Mouse (Mus musculus) ovary, adult 18-20 months (tissue): ENCODE results near the gene Shc2.

Source experiments
- DNase-seq: peaks from one replicate; pipeline ENCODE4 v3.0.0; 2022; ENCODE audit warnings: low spot score, mixed read lengths

The Shc2 gene

GRCm38 (mm10) chr10:79668076-79668475 lies 30.4 kb upstream of the Shc2 start:
- DNase-seq, result no peak

DNA sequence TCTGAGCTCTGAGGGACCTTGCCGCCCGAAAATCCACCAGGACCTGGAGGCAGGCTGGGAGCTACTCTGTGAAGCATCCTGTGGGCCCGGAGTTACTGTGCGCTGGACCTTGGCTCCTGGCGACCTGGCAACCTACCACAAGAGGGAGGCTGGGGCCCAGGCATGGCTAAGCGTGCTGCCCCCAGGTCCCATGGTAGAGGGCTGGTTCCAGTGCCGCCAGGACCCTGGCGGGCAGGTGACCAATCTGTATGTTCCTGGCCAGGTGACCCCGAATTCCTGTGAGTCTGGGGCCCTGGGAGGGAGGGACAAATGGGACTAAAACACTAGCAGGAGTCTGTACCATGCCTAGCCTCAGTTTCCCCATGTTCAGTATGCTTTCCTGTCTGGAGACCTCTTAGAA lies 28.8 kb upstream of the Shc2 start:
- no peak for DNase-seq

DNA sequence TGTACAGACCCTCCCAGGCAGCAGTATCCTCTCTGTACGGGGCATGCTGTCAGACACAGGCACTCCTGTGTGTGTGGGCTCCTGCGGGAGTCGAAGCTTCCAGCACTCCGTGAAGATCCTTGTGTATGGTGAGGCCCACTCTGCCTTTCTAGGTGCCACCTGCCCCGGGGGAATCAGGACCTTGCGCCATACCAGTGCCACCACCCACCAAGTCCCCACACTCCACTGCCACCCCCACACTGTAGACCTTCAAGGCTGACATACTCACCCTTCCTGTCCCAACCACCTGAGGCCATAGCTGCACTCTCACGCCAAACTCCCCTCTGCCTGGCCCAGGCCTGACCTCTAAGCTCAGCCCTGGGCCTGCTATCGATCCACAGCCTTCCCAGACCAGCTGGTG lies 27.3 kb upstream of the Shc2 start:
- no peak for DNase-seq

DNA sequence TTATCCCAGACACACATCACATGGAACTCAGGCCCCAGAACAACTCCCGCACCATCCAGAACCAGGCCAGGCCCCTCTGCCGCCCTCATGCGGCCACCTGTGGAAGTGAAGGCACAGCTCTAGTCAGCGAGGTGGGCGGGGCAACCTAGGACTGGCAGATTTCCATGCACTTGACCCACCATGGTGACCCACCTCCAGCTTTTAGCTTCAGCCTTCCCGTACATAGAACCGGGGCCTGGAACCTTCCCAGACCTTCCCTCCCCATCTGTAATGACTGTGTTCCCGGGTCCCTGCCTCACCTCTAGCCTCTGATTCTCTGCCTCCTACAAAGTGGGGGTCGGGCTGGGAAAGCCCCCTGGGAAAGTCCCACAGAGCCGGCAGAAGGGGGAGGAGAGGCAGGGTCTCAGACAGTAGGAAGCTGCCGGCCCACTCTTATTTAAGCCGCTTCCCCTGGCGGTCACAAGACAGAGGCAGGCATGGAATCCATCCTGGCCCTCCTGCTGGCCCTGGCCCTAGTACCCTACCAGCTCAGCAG lies 26.5 kb upstream of the Shc2 start, which contains the start of gene Madcam1:
TSS of gene Madcam1 (plus strand) at position 429 of the 535 bp plus-strand sequence.
- no peak for DNase-seq

- no peak for DNase-seq
Measured at GRCm38 (mm10) chr10:79661861-79662260, 24.1 kb upstream of the Shc2 start.

- DNase-seq, result no peak
Measured at GRCm38 (mm10) chr10:79660298-79660697, 22.6 kb upstream of the Shc2 start.

DNA sequence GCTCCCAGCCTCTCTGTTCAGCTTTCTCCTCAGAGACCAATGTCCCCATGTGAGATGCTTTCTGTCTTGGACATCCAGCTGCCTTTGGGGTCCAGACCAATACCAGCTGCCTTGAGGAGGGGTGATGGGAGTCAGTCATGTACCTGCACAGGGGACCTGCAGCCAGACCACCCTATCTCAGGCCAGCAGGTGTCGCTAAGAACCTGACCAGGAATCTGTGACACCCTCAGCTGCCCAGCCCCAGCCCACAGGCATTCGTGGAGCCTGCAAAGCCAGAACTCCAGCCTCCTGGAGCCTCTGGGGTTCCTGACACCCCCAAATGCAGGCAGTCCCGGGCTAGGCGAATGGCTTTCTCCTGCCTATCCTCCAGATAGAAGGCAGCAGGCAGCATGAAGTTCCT lies 21.1 kb upstream of the Shc2 start:
- DNase-seq, result no peak

GRCm38 (mm10) chr10:79654946-79655395 lies 17.3 kb upstream of the Shc2 start:
- no peak for DNase-seq

DNA sequence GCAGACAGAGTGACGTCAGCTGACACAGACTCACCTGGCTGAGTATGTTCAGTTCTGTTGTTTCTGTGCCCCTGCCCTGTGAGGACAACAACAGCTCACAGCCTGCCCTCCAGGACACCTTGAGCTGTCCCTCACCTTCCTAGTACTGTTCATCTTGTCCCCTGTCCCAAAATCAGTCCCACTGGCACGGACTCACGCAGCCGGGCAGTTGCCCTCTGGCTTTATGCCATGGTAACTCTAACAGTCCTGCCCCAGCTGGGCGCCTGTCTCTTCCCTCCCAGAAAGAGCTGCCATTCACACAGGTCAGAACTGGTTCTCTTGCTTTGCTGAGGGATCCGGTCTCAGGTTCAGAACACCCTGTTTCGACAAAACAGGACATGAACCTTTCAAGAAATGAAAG lies 15.1 kb upstream of the Shc2 start:
- no peak for DNase-seq

DNA sequence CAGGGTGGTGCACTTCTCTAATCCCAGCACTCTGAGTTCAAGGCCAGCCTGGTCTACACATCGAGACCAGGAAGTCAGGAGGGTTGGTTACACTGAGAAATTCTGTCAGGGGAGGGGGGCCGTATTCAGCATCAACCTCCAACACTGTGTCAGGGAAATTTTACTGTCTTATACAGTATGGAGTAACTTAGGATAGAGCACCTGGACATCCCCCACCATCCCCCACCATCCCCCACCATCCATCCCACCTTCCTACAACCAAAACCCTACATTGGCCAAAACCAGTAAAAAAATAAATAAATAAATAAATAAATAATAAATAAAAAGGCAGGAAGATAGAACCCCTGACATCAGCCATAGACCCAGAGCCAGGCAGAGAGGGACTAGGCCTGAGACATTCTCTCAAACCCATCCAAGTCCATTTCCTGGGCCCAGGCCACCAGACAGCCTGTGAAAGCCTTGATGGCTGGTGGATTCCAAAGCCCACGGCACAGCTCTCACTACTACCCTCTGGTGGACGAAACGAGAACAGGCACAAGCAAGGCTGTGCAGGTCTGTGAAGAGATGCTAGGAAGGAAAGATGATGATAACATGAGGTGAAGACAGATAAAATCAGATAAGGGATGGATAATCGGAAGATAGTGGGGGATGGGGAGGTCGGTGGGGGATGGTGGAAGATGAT lies 11.5 kb upstream of the Shc2 start:
- no peak for DNase-seq

- no peak for DNase-seq
Measured at GRCm38 (mm10) chr10:79645711-79646110, 8.0 kb upstream of the Shc2 start, which contains the start of gene Odf3l2. TSS of gene Odf3l2 (minus strand) at chr10:79645738.

DNA sequence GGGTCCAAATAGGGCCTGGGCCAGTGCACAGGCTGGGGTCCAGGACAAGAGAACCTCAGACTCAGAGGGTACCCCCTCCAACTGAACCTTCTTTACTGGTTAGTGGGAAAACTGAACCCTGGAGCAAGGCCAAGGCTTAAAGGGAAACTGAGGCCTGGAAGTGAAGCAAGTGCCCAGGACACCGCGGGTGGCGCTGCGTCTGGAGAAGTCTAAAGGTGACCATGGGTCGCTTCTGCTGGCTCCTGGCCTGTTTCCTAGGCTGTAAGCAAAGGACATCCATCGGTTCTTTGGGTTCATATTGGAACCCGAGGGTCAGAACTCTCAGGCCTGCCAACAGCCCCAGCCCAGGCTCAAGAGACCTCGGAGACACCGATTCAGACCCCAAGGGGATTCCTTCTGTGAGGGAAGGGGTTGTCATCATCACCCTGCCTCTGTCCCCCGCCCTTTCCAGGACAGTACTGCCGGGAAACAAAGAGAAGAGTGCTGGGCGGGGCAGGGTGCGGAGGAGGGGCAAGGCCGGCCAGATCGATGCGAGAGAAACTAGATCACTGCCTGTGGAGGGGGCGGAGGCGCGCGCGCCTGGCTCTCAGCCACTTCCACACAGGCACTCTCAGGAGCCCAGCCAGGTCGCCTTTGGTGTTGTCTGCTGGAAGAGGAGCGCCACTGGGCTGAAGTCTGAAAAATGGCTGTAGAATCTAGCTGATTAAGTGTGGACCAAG lies 927 bp upstream of the Shc2 start:
- no peak for DNase-seq

DNA sequence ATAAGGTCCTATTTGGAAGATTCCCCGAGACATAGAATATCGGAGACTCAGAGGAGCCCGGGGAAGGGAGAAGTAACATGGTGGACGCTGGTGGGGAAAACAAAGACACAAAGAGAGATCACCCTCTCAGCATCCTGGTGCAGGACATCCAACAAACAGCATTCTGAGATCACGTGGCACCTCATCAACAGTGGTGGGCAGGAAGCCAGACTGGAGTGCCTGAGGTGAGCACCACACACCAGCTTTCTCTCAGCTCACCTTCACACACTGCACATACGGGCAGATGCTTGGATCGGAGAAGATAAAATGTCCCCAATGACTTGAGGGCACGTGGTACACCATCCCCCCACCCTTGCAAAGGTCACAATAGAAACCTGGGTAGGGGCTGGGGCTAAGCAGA lies 1.4 kb downstream of the Shc2 start:
- DNase-seq, result no peak

GRCm38 (mm10) chr10:79633006-79633777 lies 4.5 kb downstream of the Shc2 start:
- no peak for DNase-seq

DNA sequence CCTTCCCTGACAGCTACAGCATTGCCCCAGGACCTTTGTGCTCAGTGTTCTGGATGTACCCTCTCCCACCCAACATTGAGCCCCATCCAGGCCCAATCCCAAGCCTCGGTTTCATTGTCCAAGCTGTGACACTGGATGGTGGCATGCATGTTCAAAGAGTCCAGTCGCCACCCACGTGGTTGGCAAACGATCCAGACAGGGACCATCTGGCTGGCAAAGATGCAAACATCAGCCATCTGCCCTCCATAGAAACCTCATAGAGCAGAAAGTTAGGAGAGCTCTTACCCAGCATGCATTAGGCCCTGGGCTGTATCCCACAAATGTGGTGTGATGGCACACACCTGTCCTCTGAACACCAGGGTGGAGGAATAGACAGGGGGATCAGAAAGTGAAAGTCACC lies 6.3 kb downstream of the Shc2 start:
- no peak for DNase-seq

- no peak for DNase-seq
Measured at GRCm38 (mm10) chr10:79628377-79628776, 9.3 kb downstream of the Shc2 start.

DNA sequence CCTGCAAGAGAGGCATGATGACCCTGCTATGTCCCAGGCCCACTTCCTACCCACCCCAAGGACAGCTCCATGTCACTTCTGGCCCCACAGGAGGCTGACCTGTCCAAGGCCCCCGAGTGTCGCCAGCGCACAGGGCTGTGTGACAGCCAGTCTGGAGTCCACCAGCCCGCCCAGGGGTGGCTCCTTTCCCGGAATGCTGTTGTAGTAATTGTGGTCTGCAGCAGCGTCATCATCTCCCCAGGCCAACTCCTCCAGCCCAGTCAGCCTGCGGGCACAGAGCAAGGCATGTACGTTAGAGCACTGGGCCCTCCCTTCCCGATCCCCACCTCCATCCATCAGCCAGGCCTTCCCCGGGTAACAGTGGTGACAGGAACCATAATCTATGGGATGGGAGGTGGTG lies 11.6 kb downstream of the Shc2 start:
- DNase-seq, result no peak

- no peak for DNase-seq
Measured at GRCm38 (mm10) chr10:79625398-79625797, 12.3 kb downstream of the Shc2 start.

DNA sequence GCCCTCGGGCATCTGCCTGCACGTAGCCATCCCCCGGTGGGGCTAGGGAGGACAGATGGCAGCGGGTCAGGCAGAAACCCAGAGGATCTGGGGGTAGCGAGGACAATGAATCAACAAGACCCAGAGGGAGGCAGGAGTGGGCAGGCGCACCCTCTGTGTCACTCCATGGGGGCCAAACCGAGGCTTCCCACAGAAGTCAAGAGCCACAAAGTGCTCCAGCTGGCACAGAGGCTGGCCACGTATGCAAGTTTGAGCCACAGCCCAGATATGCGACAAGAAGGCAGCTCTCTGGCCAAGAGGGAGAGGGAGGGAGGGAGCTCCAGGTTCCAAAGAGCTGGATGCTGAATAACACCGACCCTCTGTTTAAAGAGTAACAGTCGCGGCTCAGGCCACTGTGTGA lies 13.8 kb downstream of the Shc2 start:
- DNase-seq, result no peak

GRCm38 (mm10) chr10:79616376-79616775 lies 21.3 kb downstream of the Shc2 start:
- no peak for DNase-seq

- no peak for DNase-seq
Measured at GRCm38 (mm10) chr10:79615860-79616259, 21.9 kb downstream of the Shc2 start.

GRCm38 (mm10) chr10:79614305-79614643 lies 23.4 kb downstream of the Shc2 start:
- no peak for DNase-seq
